Mouse (Mus musculus) erythroblast, embryonic 14.5 days (primary cell): ENCODE measurements around the gene Lysmd1. TPM values are rescaled to one million over a fixed set of nuclear protein-coding genes. Genes with fewer than 3 reads are reported as not detected.

Experiments used
- H3K27me3 ChIP-seq: 2 replicates; pipeline ENCODE4 v1.6.1; 2012; ENCODE audit warnings: inconsistent platforms; ENCODE audit not compliant: control insufficient read depth
- H3K36me3 ChIP-seq: 2 replicates; pipeline ENCODE4 v1.6.1; 2012; ENCODE audit warnings: mild to moderate bottlenecking, inconsistent platforms; ENCODE audit not compliant: control insufficient read depth
- H3K4me1 ChIP-seq: 2 replicates; pipeline ENCODE4 v1.6.1; 2012; ENCODE audit warnings: inconsistent platforms; ENCODE audit not compliant: control insufficient read depth
- H3K4me3 ChIP-seq: replicated peaks from 2 replicates; pipeline ENCODE3; 2012; ENCODE audit warnings: moderate library complexity, mild to moderate bottlenecking, inconsistent platforms
- H3K9me3 ChIP-seq: 2 replicates; pipeline ENCODE4 v1.6.1; 2012; ENCODE audit warnings: low read length, inconsistent platforms, mixed read lengths; ENCODE audit not compliant: control insufficient read depth
- GATA1 ChIP-seq: IDR thresholded peaks from 2 replicates; pipeline ENCODE4 v1.6.1; 2012; ENCODE audit warnings: low read length, inconsistent platforms, mixed read lengths
- TAL1 ChIP-seq: IDR thresholded peaks from 3 replicates; pipeline ENCODE4 v1.6.1; 2012; ENCODE audit warnings: low read length, inconsistent platforms, mixed read lengths
- polyA plus RNA-seq: library from polyadenylated mRNA; stranded (reverse); fragments of >175 nt; gene quantifications from 2 replicates; pipeline ENCODE4 v1.2.3, GENCODE M21; 2012

Gene Lysmd1
- polyA plus RNA-seq, 1 experiment, result 0.90 TPM

DNA sequence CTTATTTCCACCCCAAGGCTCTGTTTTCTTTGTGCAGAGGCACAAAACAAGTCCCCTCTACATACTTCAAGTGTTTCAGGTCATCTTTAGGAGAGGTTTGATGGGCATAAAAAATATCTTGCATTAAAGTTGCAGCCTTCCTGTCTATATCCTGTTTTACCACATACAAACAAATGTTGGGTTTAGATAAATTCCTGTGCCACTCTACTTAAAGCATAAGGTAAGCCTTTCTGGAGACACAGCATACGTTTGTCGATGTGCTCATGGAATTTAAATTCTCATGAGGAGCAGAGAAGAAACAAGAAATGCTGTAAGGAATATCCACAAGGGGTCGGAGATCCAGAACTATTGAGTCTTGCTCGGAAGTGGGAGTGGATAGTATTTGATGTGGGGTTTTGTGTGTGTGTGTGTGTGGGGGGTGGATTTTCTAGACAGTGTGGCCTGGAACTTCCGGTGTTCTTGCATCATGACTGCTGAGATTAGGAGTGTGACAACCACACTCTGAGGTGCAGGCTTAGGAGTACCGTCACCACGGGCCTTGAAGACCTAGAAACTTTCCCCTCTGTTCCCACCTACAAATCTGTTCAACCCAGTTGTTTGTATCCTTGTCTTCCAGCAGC is 1.7 kb downstream of the Lysmd1 start:
- Histone ChIP-seq H3K9me3 (peaks cover 3% of the 10 kb centered on the region; the same call in 1 of the 2 replicates), H3K4me3 (peak overlapping the region; percentile 66), H3K4me1 (peaks cover 35% of the 10 kb centered on the region), H3K27me3 (no peaks in the 10 kb centered on the region), H3K36me3 (peaks cover 37% of the 10 kb centered on the region)
- no peak for TF ChIP-seq GATA1
- TF ChIP-seq TAL1, result no peak

DNA sequence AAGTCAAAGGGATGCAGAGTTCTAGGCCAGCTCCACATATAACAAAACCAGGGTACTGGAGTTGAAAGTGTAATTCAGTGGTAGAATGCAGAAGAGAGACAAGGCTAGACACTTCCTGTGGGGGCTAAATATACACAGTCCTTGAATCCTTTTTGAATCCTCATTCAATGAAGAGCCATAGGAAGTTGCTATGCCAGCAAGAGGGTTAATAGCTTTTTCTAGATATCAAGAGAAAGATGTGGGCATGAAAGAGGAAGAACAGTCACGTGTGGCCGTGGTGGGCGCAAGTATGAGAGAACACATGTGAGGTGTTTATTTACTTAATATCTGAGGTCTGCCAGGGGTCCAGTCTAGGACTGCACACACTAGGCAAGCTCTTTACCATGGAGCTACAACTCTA is 2.4 kb downstream of the Lysmd1 start:
- H3K4me3 ChIP-seq, result no peak overlapping the region
- TF ChIP-seq GATA1 (no peak), TAL1 (no peak)
- peaks cover 38% of the 10 kb centered on the region for H3K36me3 ChIP-seq
- H3K27me3 ChIP-seq, result no peaks in the 10 kb centered on the region
- H3K4me1 ChIP-seq, result peaks cover 36% of the 10 kb centered on the region
- H3K9me3 ChIP-seq, result peaks cover 3% of the 10 kb centered on the region; the same call in 1 of the 2 replicates

DNA sequence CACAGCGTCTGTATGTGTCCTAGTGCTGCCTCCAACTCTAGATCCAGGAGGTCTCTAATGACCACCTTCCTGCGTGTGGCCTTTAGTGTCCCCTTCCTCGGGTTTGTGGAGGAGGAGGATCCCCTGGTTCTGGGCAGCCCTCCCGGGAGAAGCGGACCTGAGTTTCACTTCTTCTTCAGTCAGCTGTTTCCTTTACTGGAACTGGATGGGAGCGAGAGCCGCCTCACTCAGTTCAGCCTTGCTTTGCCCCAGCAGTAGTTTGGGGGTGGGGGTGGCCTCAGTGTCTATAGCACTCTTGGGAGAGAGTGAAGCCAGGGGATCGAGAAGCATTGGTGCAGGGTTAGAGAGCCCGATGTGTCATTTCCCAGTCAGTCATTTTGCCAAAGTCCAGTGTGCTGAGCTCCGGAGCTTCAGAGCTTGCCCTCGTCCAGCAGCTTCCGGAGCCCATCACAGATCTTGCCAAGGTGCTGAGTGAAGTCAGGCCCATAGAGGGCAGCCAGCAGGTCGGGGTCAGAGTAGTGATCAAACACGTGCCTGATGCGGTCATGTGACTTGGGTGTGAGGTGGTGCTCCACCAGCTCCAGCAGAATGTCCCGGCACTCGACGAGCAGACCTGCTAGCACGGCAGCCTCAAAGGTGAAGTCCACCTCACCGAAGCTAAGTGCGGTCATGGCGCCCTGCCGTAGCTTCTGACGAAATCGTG is 5.8 kb downstream of the Lysmd1 start:
- Histone ChIP-seq H3K9me3 (no peaks in the 10 kb centered on the region), H3K4me3 (no peak overlapping the region), H3K36me3 (peaks cover 30% of the 10 kb centered on the region), H3K27me3 (peaks cover 2% of the 10 kb centered on the region; the same call in 1 of the 2 replicates), H3K4me1 (peaks cover 41% of the 10 kb centered on the region)
- TF ChIP-seq TAL1, result no peak
- TF ChIP-seq GATA1, result no peak

DNA sequence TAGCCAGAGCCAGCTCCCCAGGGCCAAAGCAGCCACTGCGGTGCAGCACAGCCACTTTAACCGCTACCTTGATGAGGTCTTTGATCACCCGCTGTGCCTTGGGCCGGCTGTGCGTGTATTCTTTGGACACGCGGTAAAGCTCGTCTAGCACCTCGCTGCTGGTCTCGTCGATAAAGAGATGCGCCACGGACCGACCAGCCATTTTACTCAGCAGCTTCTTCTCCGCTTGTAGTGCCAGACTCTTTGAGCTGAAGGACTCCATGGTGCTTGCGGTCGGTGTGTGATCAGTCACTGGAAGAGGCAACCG is 6.4 kb downstream of the Lysmd1 start:
- peaks cover 30% of the 10 kb centered on the region for H3K36me3 ChIP-seq
- no peak overlapping the region for H3K4me3 ChIP-seq
- no peaks in the 10 kb centered on the region for H3K9me3 ChIP-seq
- no peak for TF ChIP-seq TAL1
- TF ChIP-seq GATA1, result no peak
- peaks cover 2% of the 10 kb centered on the region; the same call in 1 of the 2 replicates for H3K27me3 ChIP-seq
- H3K4me1 ChIP-seq, result peaks cover 36% of the 10 kb centered on the region

DNA sequence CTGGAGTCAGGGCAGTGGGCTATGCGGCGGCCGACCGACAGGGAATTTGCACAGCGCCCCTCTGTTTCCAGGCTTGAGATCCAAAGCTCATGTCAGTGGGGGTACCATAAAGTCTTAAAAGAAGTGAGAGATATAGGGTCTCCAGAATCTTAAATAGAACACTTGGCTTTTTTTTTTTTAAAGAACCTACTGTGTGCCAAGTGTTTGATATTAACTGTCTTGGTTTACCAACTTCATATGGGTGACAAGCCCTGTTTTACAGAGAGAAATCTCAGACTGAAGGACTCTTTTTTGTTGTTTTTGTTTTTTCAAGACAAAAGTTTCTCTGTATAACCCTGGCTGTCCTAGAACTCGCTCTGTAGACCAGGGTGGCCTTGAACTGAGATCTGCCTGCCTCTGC is 6.9 kb downstream of the Lysmd1 start:
- TF ChIP-seq GATA1 (no peak), TAL1 (no peak)
- H3K4me1 ChIP-seq, result peaks cover 31% of the 10 kb centered on the region
- H3K27me3 ChIP-seq, result peaks cover 2% of the 10 kb centered on the region; the same call in 1 of the 2 replicates
- no peak overlapping the region for H3K4me3 ChIP-seq
- H3K9me3 ChIP-seq, result no peaks in the 10 kb centered on the region
- peaks cover 30% of the 10 kb centered on the region for H3K36me3 ChIP-seq

DNA sequence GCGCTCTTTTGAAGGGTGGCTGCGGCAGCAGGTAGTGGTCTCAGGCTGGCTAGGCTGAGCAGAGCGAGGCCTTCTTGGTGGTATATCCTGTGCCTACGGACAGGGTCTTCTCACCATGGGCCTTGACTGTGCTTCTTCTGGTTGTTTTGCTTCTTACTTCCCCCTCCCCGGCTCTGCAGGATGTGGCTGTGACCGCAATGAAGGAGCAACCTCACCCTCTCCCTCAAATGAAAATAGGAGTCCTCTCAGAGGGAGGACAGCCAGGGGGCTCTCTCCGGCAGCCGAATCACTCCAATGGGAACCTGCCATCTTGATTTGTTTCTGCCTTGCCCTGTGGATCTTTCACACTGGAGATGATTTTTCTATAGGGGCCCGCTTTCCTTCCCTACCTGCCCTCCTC is 7.6 kb downstream of the Lysmd1 start:
- H3K9me3 ChIP-seq, result no peaks in the 10 kb centered on the region
- peaks cover 25% of the 10 kb centered on the region for H3K4me1 ChIP-seq
- H3K4me3 ChIP-seq, result no peak overlapping the region
- peaks cover 2% of the 10 kb centered on the region; the same call in 1 of the 2 replicates for H3K27me3 ChIP-seq
- peaks cover 30% of the 10 kb centered on the region for H3K36me3 ChIP-seq
- TF ChIP-seq TAL1 (no peak), GATA1 (no peak)

DNA sequence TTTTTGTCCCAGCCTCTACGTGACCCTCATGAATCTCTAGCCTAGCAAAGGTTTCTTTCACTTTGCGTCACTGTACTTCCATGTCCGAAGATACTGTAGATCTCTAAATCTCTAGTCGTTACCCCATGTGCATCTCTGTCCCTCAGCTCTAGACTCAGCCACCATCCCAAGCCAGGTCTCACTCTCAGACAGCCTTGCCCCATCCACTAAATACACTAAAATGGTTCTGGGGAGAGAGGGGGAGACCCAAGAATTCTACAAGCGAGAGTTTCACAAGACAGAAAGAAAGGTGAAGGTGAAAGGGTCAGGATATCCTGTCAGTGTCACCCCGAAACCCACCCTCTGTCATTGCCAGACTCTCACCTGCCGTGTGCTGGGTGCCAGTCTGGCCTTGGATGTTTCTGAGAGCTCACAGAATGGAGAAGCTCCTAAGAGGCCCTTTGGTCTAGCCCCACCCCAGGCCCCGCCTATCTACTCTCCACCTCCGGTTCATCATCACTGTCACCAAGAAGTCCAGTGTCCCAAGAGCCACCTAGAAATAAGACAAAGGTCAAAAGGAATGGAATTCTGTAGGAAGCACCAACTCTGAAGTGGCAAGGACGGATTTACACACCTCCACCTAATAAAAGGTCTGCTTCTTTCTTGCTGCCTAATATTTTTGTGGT is 8.2 kb downstream of the Lysmd1 start, which contains the start of gene Tnfaip8l2:
TSS of gene Tnfaip8l2 (minus strand) at position 409 of the 665 bp plus-strand sequence.
- H3K27me3 ChIP-seq, result peaks cover 6% of the 10 kb centered on the region; the same call in 1 of the 2 replicates
- no peaks in the 10 kb centered on the region for H3K9me3 ChIP-seq
- TF ChIP-seq GATA1 (no peak), TAL1 (no peak)
- peaks cover 27% of the 10 kb centered on the region for H3K36me3 ChIP-seq
- peak within 1 kb of the TSS; percentile 5 for H3K4me3 ChIP-seq
- peaks cover 21% of the 10 kb centered on the region for H3K4me1 ChIP-seq

DNA sequence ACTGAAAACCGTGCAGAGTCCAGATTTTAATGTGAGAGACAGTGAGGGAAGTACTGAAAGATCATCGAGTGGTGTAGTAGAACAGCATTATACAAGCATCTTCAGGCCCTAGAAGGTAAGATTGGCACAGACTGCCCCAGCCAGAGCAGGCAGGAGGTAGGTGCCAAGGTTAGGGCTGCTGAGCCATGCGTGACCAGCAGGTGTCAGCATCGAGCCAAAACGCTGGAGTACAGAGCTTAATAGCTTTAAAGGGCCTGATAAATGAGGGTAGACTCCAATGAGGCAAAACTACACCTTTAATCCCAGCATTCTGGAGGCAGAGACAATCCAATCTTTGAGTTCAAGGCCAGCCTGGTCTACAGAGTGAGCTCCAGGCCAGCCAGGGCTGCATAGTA is 8.7 kb downstream of the Lysmd1 start:
- Histone ChIP-seq H3K27me3 (peaks cover 6% of the 10 kb centered on the region; the same call in 1 of the 2 replicates), H3K4me1 (peaks cover 21% of the 10 kb centered on the region), H3K4me3 (peak overlapping the region; percentile 5), H3K9me3 (no peaks in the 10 kb centered on the region), H3K36me3 (peaks cover 27% of the 10 kb centered on the region)
- TF ChIP-seq GATA1, result no peak
- TF ChIP-seq TAL1, result no peak

DNA sequence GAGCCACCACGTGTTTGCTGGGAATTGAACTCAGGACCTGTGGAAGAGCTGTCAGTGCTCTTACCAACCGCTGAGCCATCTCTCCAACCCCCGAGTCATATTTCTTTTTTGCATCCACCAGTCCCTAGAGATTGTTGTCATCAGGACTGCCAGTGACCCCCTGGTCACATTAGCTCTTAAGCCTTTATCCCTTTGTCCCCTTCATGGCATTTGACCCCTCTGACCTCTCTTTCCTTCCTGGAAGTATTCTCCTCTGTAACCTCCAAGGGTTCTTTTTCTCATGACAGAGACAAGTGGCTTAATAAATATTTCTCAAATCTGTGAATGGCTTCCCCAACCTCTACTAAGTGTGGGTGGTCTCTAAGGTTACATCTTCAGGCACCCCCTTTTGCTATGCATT is 14.0 kb downstream of the Lysmd1 start:
- TF ChIP-seq TAL1, result no peak
- no peak for TF ChIP-seq GATA1
- peaks cover under 1% of the 10 kb centered on the region; the same call in 1 of the 2 replicates for H3K4me1 ChIP-seq
- H3K36me3 ChIP-seq, result no peaks in the 10 kb centered on the region
- peaks cover 13% of the 10 kb centered on the region for H3K27me3 ChIP-seq
- no peaks in the 10 kb centered on the region for H3K9me3 ChIP-seq
- H3K4me3 ChIP-seq, result no peak overlapping the region
